Mouse (Mus musculus): Measurements from ENCODE around the gene Ctsw. TPM values are rescaled to one million over a fixed set of nuclear protein-coding genes. Genes with fewer than 3 reads are reported as not detected.

Ctsw gene
- polyA plus RNA-seq, 1 experiment from 2014 or later, result 4.9 TPM

GRCm38 (mm10) chr19:5455037-5455436, 13.3 kb downstream of the Ctsw start:
- H3K4me1 ChIP-seq (ENCODE audit: control insufficient read depth, insufficient read depth, low read length), result peaks cover 31% of the 10 kb centered on the region
- DNase-seq (no peak), ATAC-seq (ENCODE audit: low FRiP score, low TSS enrichment) (no peak)
- WGBS, result 83% methylated on average over 12 of the region's 12 CpGs
- 0 out of 2 replicates have a peak, but pooled peaks cover 3% of the 10 kb centered on the region for H3K36me3 ChIP-seq (ENCODE audit: control insufficient read depth, insufficient read depth, low read length)
- H3K27ac ChIP-seq (replicated peaks; ENCODE audit: low read depth, low read length), result no peak overlapping the region
- 0 out of 2 replicates have a peak overlapping the region, but pooled peaks have one; percentile 85 for H3K4me3 ChIP-seq (replicated peaks; ENCODE audit: low read depth, low read length)
- peaks cover 10% of the 10 kb centered on the region for H3K27me3 ChIP-seq (ENCODE audit: control insufficient read depth, insufficient read depth, low read length)
- H3K4me2 ChIP-seq (ENCODE audit: low read length), result peak overlapping the region; percentile 98
- H3K9me3 ChIP-seq (ENCODE audit: control insufficient read depth, low read length), result no peaks in the 10 kb centered on the region
- peak overlapping the region; percentile 4; the same call in 1 of the 2 replicates for H3K9ac ChIP-seq (replicated peaks; ENCODE audit: low read length)

- H3K27ac ChIP-seq (replicated peaks; ENCODE audit: low read depth, low read length), result no peak overlapping the region
- 0 out of 2 replicates have a peak, but pooled peaks cover 3% of the 10 kb centered on the region for H3K36me3 ChIP-seq (ENCODE audit: control insufficient read depth, insufficient read depth, low read length)
- H3K9me3 ChIP-seq (ENCODE audit: control insufficient read depth, low read length), result no peaks in the 10 kb centered on the region; the same call in 1 of the 2 replicates
- WGBS, result 75% methylated on average over 6 of the region's 6 CpGs
- peaks cover 42% of the 10 kb centered on the region for H3K27me3 ChIP-seq (ENCODE audit: control insufficient read depth, insufficient read depth, low read length)
- H3K4me3 ChIP-seq (replicated peaks; ENCODE audit: low read depth, low read length), result no peak overlapping the region
- no peak overlapping the region for H3K9ac ChIP-seq (replicated peaks; ENCODE audit: low read length)
- H3K4me2 ChIP-seq (ENCODE audit: low read length), result no peak overlapping the region
- no peak for DNase-seq
- ATAC-seq (ENCODE audit: low FRiP score, low TSS enrichment), result no peak
- H3K4me1 ChIP-seq (ENCODE audit: control insufficient read depth, insufficient read depth, low read length), result peaks cover 36% of the 10 kb centered on the region
Observed at GRCm38 (mm10) chr19:5451766-5452165, 16.5 kb downstream of the Ctsw start.

- DNase-seq (no peak), ATAC-seq (ENCODE audit: low FRiP score, low TSS enrichment) (no peak)
- Histone ChIP-seq H3K36me3 (ENCODE audit: control insufficient read depth, insufficient read depth, low read length) (no peaks in the 10 kb centered on the region), H3K4me2 (ENCODE audit: low read length) (no peak overlapping the region), H3K27ac (replicated peaks; ENCODE audit: low read depth, low read length) (no peak overlapping the region), H3K9me3 (ENCODE audit: control insufficient read depth, low read length) (no peaks in the 10 kb centered on the region; the same call in 1 of the 2 replicates), H3K9ac (replicated peaks; ENCODE audit: low read length) (no peak overlapping the region), H3K27me3 (ENCODE audit: control insufficient read depth, insufficient read depth, low read length) (peaks cover 57% of the 10 kb centered on the region), H3K4me3 (replicated peaks; ENCODE audit: low read depth, low read length) (no peak overlapping the region), H3K4me1 (ENCODE audit: control insufficient read depth, insufficient read depth, low read length) (peaks cover 16% of the 10 kb centered on the region)
- WGBS, result 84% methylated on average over 3 of the region's 3 CpGs
Observed at GRCm38 (mm10) chr19:5449673-5450072, 18.6 kb downstream of the Ctsw start.

GRCm38 (mm10) chr19:5448354-5449150, 19.8 kb downstream of the Ctsw start:
- DNase-seq (no peak), ATAC-seq (ENCODE audit: low FRiP score, low TSS enrichment) (no peak)
- peaks cover 15% of the 10 kb centered on the region for H3K4me1 ChIP-seq (ENCODE audit: control insufficient read depth, insufficient read depth, low read length)
- H3K9ac ChIP-seq (replicated peaks; ENCODE audit: low read length), result peak overlapping the region; percentile 18; the same call in 1 of the 2 replicates
- peak overlapping the region; percentile 50 for H3K4me3 ChIP-seq (replicated peaks; ENCODE audit: low read depth, low read length)
- peak overlapping the region; percentile 90 for H3K4me2 ChIP-seq (ENCODE audit: low read length)
- H3K9me3 ChIP-seq (ENCODE audit: control insufficient read depth, low read length), result no peaks in the 10 kb centered on the region; the same call in 1 of the 2 replicates
- peaks cover 57% of the 10 kb centered on the region for H3K27me3 ChIP-seq (ENCODE audit: control insufficient read depth, insufficient read depth, low read length)
- H3K36me3 ChIP-seq (ENCODE audit: control insufficient read depth, insufficient read depth, low read length), result no peaks in the 10 kb centered on the region
- H3K27ac ChIP-seq (replicated peaks; ENCODE audit: low read depth, low read length), result no peak overlapping the region
- 7% methylated on average over 36 of the region's 36 CpGs for WGBS

DNA sequence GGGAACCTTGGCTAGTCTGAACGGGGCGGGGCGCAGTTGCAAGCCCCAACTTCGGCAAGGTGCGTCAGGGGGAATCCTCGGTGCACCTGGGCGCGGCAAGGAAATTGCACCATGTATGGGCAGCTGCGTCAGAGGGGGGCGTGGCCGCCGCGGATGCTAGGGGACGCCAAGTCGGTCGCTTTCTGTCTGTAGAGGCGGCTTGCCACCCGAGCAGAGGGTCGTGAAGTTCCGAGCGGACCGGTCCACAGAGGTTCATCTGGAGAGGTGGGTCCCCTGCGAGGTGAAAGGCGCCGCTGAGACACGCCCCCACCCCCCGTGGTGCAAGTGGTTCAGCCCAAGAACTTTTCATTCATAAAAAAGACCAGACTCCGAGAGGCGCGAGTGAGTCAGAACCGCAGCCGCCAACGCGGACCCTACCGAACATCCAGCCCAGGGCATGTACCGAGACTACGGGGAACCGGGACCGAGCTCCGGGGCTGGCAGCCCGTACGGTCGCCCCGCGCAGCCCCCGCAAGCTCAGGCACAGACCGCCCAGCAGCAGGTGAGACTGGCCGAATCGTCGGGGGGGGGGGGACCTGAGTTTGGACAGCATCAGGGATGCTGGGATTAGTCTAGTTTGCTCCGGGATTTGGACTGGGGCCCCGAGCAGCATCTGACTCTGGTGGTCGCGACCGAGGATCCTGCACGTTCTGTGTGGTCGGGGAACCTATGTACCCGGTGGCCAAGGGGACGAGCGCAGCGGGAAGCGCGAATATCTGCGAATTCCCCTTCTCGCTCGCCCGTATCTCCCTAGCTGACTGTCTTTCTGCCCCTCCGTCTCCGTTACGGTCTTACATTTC, 20.6 kb downstream of the Ctsw start, which contains the start of gene Fosl1:
Gene Fosl1 (plus strand): TSS at position 33 of the 839 bp plus-strand sequence.
- ATAC-seq (ENCODE audit: low FRiP score, low TSS enrichment), result peak; percentile 53; the same call in 1 of the 2 replicates
- H3K27me3 ChIP-seq (ENCODE audit: control insufficient read depth, insufficient read depth, low read length), result peaks cover 57% of the 10 kb centered on the region
- peak within 1 kb of the TSS; percentile 18; the same call in 1 of the 2 replicates for H3K9ac ChIP-seq (replicated peaks; ENCODE audit: low read length)
- H3K4me3 ChIP-seq (replicated peaks; ENCODE audit: low read depth, low read length), result peak within 1 kb of the TSS; percentile 50
- DNase-seq, result peak; percentile 76
- no peak within 1 kb of the TSS for H3K27ac ChIP-seq (replicated peaks; ENCODE audit: low read depth, low read length)
- WGBS, result under 1% methylated on average over 70 of the region's 70 CpGs
- H3K36me3 ChIP-seq (ENCODE audit: control insufficient read depth, insufficient read depth, low read length), result no peaks in the 10 kb centered on the region
- peak within 1 kb of the TSS; percentile 90 for H3K4me2 ChIP-seq (ENCODE audit: low read length)
- peaks cover 15% of the 10 kb centered on the region for H3K4me1 ChIP-seq (ENCODE audit: control insufficient read depth, insufficient read depth, low read length)
- no peaks in the 10 kb centered on the region; the same call in 1 of the 2 replicates for H3K9me3 ChIP-seq (ENCODE audit: control insufficient read depth, low read length)

DNA sequence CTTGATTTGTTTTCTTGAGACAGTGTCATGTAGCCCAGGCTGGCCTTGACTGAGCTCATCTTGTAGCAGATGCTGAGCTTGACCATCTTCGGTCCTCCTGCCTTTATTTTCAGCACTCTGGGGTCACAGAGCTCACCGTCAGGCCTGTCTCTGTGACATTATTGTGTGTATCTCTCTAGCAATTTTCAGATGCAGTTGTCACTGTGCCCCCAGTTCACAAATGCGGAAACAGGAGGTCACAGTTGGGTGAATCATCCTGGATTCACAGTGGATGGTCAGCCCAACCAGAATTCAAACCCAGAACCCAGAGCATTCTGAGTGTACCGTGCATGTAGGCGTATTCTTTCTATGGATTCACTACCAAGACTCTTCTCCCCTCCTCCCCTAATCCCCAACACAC, 22.6 kb downstream of the Ctsw start:
- WGBS, result 83% methylated on average over 5 of the region's 5 CpGs
- ATAC-seq (ENCODE audit: low FRiP score, low TSS enrichment), result no peak
- Histone ChIP-seq H3K4me1 (ENCODE audit: control insufficient read depth, insufficient read depth, low read length) (peaks cover 15% of the 10 kb centered on the region), H3K27me3 (ENCODE audit: control insufficient read depth, insufficient read depth, low read length) (peaks cover 54% of the 10 kb centered on the region), H3K9ac (replicated peaks; ENCODE audit: low read length) (no peak overlapping the region), H3K4me2 (ENCODE audit: low read length) (no peak overlapping the region), H3K36me3 (ENCODE audit: control insufficient read depth, insufficient read depth, low read length) (no peaks in the 10 kb centered on the region), H3K9me3 (ENCODE audit: control insufficient read depth, low read length) (no peaks in the 10 kb centered on the region; the same call in 1 of the 2 replicates), H3K27ac (replicated peaks; ENCODE audit: low read depth, low read length) (no peak overlapping the region), H3K4me3 (replicated peaks; ENCODE audit: low read depth, low read length) (no peak overlapping the region)
- DNase-seq, result no peak

GRCm38 (mm10) chr19:5444954-5445353, 23.4 kb downstream of the Ctsw start:
- Histone ChIP-seq H3K36me3 (ENCODE audit: control insufficient read depth, insufficient read depth, low read length) (no peaks in the 10 kb centered on the region), H3K4me2 (ENCODE audit: low read length) (no peak overlapping the region), H3K27me3 (ENCODE audit: control insufficient read depth, insufficient read depth, low read length) (peaks cover 47% of the 10 kb centered on the region), H3K9ac (replicated peaks; ENCODE audit: low read length) (no peak overlapping the region), H3K27ac (replicated peaks; ENCODE audit: low read depth, low read length) (no peak overlapping the region), H3K4me3 (replicated peaks; ENCODE audit: low read depth, low read length) (no peak overlapping the region), H3K9me3 (ENCODE audit: control insufficient read depth, low read length) (peaks cover 4% of the 10 kb centered on the region; the same call in 1 of the 2 replicates), H3K4me1 (ENCODE audit: control insufficient read depth, insufficient read depth, low read length) (peaks cover 15% of the 10 kb centered on the region)
- DNase-seq, result no peak
- no peak for ATAC-seq (ENCODE audit: low FRiP score, low TSS enrichment)
- WGBS, result 38% methylated on average over 7 of the region's 7 CpGs

- 72% methylated on average over 9 of the region's 9 CpGs for WGBS
- no peak overlapping the region for H3K4me3 ChIP-seq (replicated peaks; ENCODE audit: low read depth, low read length)
- no peak for ATAC-seq (ENCODE audit: low FRiP score, low TSS enrichment)
- peaks cover 42% of the 10 kb centered on the region for H3K27me3 ChIP-seq (ENCODE audit: control insufficient read depth, insufficient read depth, low read length)
- H3K36me3 ChIP-seq (ENCODE audit: control insufficient read depth, insufficient read depth, low read length), result no peaks in the 10 kb centered on the region
- no peak overlapping the region for H3K4me2 ChIP-seq (ENCODE audit: low read length)
- no peak overlapping the region for H3K27ac ChIP-seq (replicated peaks; ENCODE audit: low read depth, low read length)
- H3K9ac ChIP-seq (replicated peaks; ENCODE audit: low read length), result no peak overlapping the region
- H3K9me3 ChIP-seq (ENCODE audit: control insufficient read depth, low read length), result peaks cover 4% of the 10 kb centered on the region; the same call in 1 of the 2 replicates
- no peak for DNase-seq
- H3K4me1 ChIP-seq (ENCODE audit: control insufficient read depth, insufficient read depth, low read length), result peaks cover 15% of the 10 kb centered on the region
Observed at GRCm38 (mm10) chr19:5444371-5444908, 23.9 kb downstream of the Ctsw start.

Measured in midbrain, embryonic 14.5 days (tissue).